Mouse (Mus musculus): ENCODE results near the gene Fev. TPM values are rescaled to one million over a fixed set of nuclear protein-coding genes. Genes with fewer than 3 reads are reported as not detected.

Fev gene
- polyA plus RNA-seq (2012) = not detected in 2 replicates

GRCm38 (mm10) chr1:74885369-74886042 is at the start of gene Fev:
Fev (minus strand) TSS chr1:74885419.
- TF ChIP-seq GATA1 (IDR thresholded peaks at IDR 0.05; ENCODE audit: low read length) = no peak

- no peak for TF ChIP-seq GATA1 (IDR thresholded peaks at IDR 0.05; ENCODE audit: low read length)
Observed at GRCm38 (mm10) chr1:74927621-74928296, 42.5 kb upstream of the Fev start.

- no peak for TF ChIP-seq GATA1 (IDR thresholded peaks at IDR 0.05; ENCODE audit: low read length)
Observed at GRCm38 (mm10) chr1:74926721-74927120, 41.5 kb upstream of the Fev start.

GRCm38 (mm10) chr1:74924464-74924863 is 39.2 kb upstream of the Fev start:
- TF ChIP-seq GATA1 (IDR thresholded peaks at IDR 0.05; ENCODE audit: low read length) = no peak

- TF ChIP-seq GATA1 (IDR thresholded peaks at IDR 0.05; ENCODE audit: low read length) = no peak
Observed at GRCm38 (mm10) chr1:74915706-74916105, 30.5 kb upstream of the Fev start.

- TF ChIP-seq GATA1 (IDR thresholded peaks at IDR 0.05; ENCODE audit: low read length) = no peak
Observed at GRCm38 (mm10) chr1:74902191-74902590, 17.0 kb upstream of the Fev start.

- TF ChIP-seq GATA1 (IDR thresholded peaks at IDR 0.05; ENCODE audit: low read length) = no peak
Observed at GRCm38 (mm10) chr1:74901686-74902085, 16.5 kb upstream of the Fev start.

- TF ChIP-seq GATA1 (IDR thresholded peaks at IDR 0.05; ENCODE audit: low read length) = no peak
Observed at GRCm38 (mm10) chr1:74900341-74901285, 15.4 kb upstream of the Fev start.

- no peak for TF ChIP-seq GATA1 (IDR thresholded peaks at IDR 0.05; ENCODE audit: low read length)
Observed at GRCm38 (mm10) chr1:74898656-74899431, 13.6 kb upstream of the Fev start.

- no peak for TF ChIP-seq GATA1 (IDR thresholded peaks at IDR 0.05; ENCODE audit: low read length)
Observed at GRCm38 (mm10) chr1:74897976-74898375, 12.8 kb upstream of the Fev start.

- TF ChIP-seq GATA1 (IDR thresholded peaks at IDR 0.05; ENCODE audit: low read length) = no peak
Observed at GRCm38 (mm10) chr1:74894966-74895365, 9.7 kb upstream of the Fev start.

GRCm38 (mm10) chr1:74893134-74893855 is 8.1 kb upstream of the Fev start, which contains the start of gene Cryba2:
Cryba2 (minus strand) TSS chr1:74893143.
- no peak for TF ChIP-seq GATA1 (IDR thresholded peaks at IDR 0.05; ENCODE audit: low read length)

- TF ChIP-seq GATA1 (IDR thresholded peaks at IDR 0.05; ENCODE audit: low read length) = no peak
Observed at GRCm38 (mm10) chr1:74892351-74893133, 7.3 kb upstream of the Fev start.

GRCm38 (mm10) chr1:74891513-74891912 is 6.3 kb upstream of the Fev start:
- no peak for TF ChIP-seq GATA1 (IDR thresholded peaks at IDR 0.05; ENCODE audit: low read length)
